In the genomic region with DNA sequence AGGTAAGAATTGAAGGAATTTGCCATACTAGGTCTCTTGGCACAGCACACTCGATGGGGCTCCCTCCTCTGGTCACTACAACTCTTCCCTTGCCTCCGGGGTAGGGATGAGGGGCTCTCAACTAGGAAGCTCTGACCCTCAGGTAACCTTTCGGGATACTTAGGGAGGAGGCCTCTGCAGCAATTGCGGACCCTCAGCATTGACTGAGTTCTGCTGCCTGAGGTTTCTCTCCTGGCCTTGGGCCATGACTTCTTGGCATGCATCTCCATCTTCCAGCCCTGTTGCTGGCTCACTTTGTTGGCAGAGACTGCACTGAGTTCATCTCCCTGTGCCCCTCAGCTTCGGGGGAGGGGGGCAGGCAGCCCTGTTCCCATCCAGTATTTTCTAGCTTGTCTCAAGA, we compare ENCODE assay signal across 9 mouse cellular contexts.
A peak's percentile ranks its signal among the peaks of the same experiment; 100 is the strongest.
DNase-seq lines count a peak whose midpoint lies in the region; ATAC-seq and TF ChIP-seq lines count a peak whose summit lies in the region.
"Had no signal": no experiment of that assay in that cellular context is flagged by ENCODE, and none has a peak within 500 bp of the region (broad histone marks: within the 10 kb centered on the region; RNA-seq: fewer than 3 reads in every experiment).

No protein-coding gene starts in this region.

- no peak overlapping the region for H3K4me2 ChIP-seq in forebrain, embryonic 14.5 days (ENCODE audit: low read length)
- H3K4me2 ChIP-seq in midbrain, postnatal 0 days (ENCODE audit: low read depth, low read length, poor library complexity, severe bottlenecking), result no peak overlapping the region
- H3K4me2 ChIP-seq in midbrain, embryonic 15.5 days, result no peak overlapping the region
- no peak overlapping the region for H3K4me2 ChIP-seq in intestine, embryonic 15.5 days (replicated peaks)
- H3K4me2 ChIP-seq in stomach, embryonic 15.5 days, result no peak overlapping the region
- H3K4me2 ChIP-seq: midbrain, embryonic 12.5 days had no signal

- H3K4me1 ChIP-seq in forebrain, embryonic 14.5 days (ENCODE audit: control insufficient read depth, insufficient read depth, low read length), result peaks cover 8% of the 10 kb centered on the region; the same call in 1 of the 2 replicates
- H3K4me1 ChIP-seq in forebrain, embryonic 10.5 days, result peaks cover 6% of the 10 kb centered on the region
- H3K4me1 ChIP-seq in midbrain, postnatal 0 days (ENCODE audit: insufficient read depth, low read length), result no peaks in the 10 kb centered on the region
- peaks cover 5% of the 10 kb centered on the region; the same call in 1 of the 2 replicates for H3K4me1 ChIP-seq in midbrain, embryonic 15.5 days
- peaks cover 11% of the 10 kb centered on the region; the same call in 1 of the 2 replicates for H3K4me1 ChIP-seq in intestine, embryonic 15.5 days (replicated peaks)
- H3K4me1 ChIP-seq in stomach, embryonic 15.5 days, result peaks cover 16% of the 10 kb centered on the region
- no peaks in the 10 kb centered on the region for H3K4me1 ChIP-seq in thymus, adult 2 months (replicated peaks; ENCODE audit: control insufficient read depth, insufficient read depth, low read length)
- H3K4me1 ChIP-seq: midbrain, embryonic 12.5 days had no signal

- no peak for TF ChIP-seq POLR2A in thymus, adult 2 months (IDR thresholded peaks at IDR 0.05; ENCODE audit: control insufficient read depth, extremely low read depth, insufficient read depth, low read length, poor library complexity)

- peak; percentile 49 for DNase-seq in forebrain, embryonic 14.5 days (ENCODE audit: low spot score)
- no peak for DNase-seq in forebrain, embryonic 10.5 days (ENCODE audit: extremely low spot score, low spot score)
- DNase-seq in midbrain, postnatal 0 days (ENCODE audit: low spot score), result peak; percentile 67
- no peak for DNase-seq in urinary bladder, postnatal 25 days (ENCODE audit: low spot score)
- no peak for DNase-seq in thymus, adult 2 months

- no peaks in the 10 kb centered on the region for H3K27me3 ChIP-seq in forebrain, embryonic 14.5 days (replicated peaks; ENCODE audit: control insufficient read depth, insufficient read depth, low read length)
- no peaks in the 10 kb centered on the region for H3K27me3 ChIP-seq in forebrain, embryonic 10.5 days (ENCODE audit: poor library complexity, severe bottlenecking)
- H3K27me3 ChIP-seq in midbrain, postnatal 0 days (ENCODE audit: insufficient read depth, low read length), result no peaks in the 10 kb centered on the region
- H3K27me3 ChIP-seq in midbrain, embryonic 15.5 days (replicated peaks), result no peaks in the 10 kb centered on the region
- H3K27me3 ChIP-seq in intestine, embryonic 15.5 days (replicated peaks), result no peaks in the 10 kb centered on the region
- no peaks in the 10 kb centered on the region for H3K27me3 ChIP-seq in stomach, embryonic 15.5 days (replicated peaks)
- no peaks in the 10 kb centered on the region for H3K27me3 ChIP-seq in thymus, adult 2 months (ENCODE audit: control insufficient read depth, insufficient read depth, low read length)
- H3K27me3 ChIP-seq: midbrain, embryonic 12.5 days had no signal

- no peaks in the 10 kb centered on the region for H3K36me3 ChIP-seq in forebrain, embryonic 14.5 days (ENCODE audit: control insufficient read depth, insufficient read depth, low read length)
- H3K36me3 ChIP-seq in forebrain, embryonic 10.5 days (replicated peaks), result 0 out of 2 replicates have a peak, but pooled peaks cover 9% of the 10 kb centered on the region
- peaks cover 8% of the 10 kb centered on the region for H3K36me3 ChIP-seq in midbrain, postnatal 0 days (ENCODE audit: insufficient read depth, low read length)
- 0 out of 2 replicates have a peak, but pooled peaks cover 6% of the 10 kb centered on the region for H3K36me3 ChIP-seq in midbrain, embryonic 15.5 days (replicated peaks)
- H3K36me3 ChIP-seq in intestine, embryonic 15.5 days, result no peaks in the 10 kb centered on the region; the same call in 1 of the 2 replicates
- H3K36me3 ChIP-seq in stomach, embryonic 15.5 days, result no peaks in the 10 kb centered on the region
- H3K36me3 ChIP-seq in thymus, adult 2 months (ENCODE audit: control insufficient read depth, insufficient read depth, low read length), result no peaks in the 10 kb centered on the region

- TF ChIP-seq CTCF in midbrain, postnatal 0 days (IDR thresholded peaks at IDR 0.05), result no peak
- TF ChIP-seq CTCF in thymus, adult 2 months (IDR thresholded peaks at IDR 0.05; ENCODE audit: borderline replicate concordance, control insufficient read depth, extremely low read depth, insufficient read depth, low read length, poor library complexity), result no peak

- WGBS in forebrain, embryonic 14.5 days, result 86% methylated on average over 5 of the region's 5 CpGs
- 88% methylated on average over 5 of the region's 5 CpGs for WGBS in forebrain, embryonic 10.5 days
- WGBS in midbrain, postnatal 0 days, result 75% methylated on average over 5 of the region's 5 CpGs
- WGBS in midbrain, embryonic 15.5 days, result 89% methylated on average over 5 of the region's 5 CpGs
- 59% methylated on average over 5 of the region's 5 CpGs for WGBS in intestine, embryonic 15.5 days
- 66% methylated on average over 5 of the region's 5 CpGs for WGBS in stomach, embryonic 15.5 days
- WGBS in thymus, adult 2 months, result 94% methylated on average over 5 of the region's 5 CpGs

- ATAC-seq in forebrain, embryonic 14.5 days, result peak; percentile 28; the same call in 1 of the 2 replicates
- no peak for ATAC-seq in midbrain, postnatal 0 days (ENCODE audit: low FRiP score)
- ATAC-seq in midbrain, embryonic 15.5 days (replicated peaks), result no peak
- peak; percentile 65 for ATAC-seq in intestine, embryonic 15.5 days
- ATAC-seq in stomach, embryonic 15.5 days (ENCODE audit: insufficient read depth, low FRiP score, low read depth), result peak; percentile 61

- H3K4me3 ChIP-seq in forebrain, embryonic 14.5 days (ENCODE audit: low read depth, low read length), result no peak overlapping the region
- H3K4me3 ChIP-seq in forebrain, embryonic 10.5 days, result no peak overlapping the region
- no peak overlapping the region for H3K4me3 ChIP-seq in midbrain, postnatal 0 days (ENCODE audit: low read depth, low read length)
- no peak overlapping the region for H3K4me3 ChIP-seq in midbrain, embryonic 15.5 days
- H3K4me3 ChIP-seq in intestine, embryonic 15.5 days (replicated peaks), result no peak overlapping the region
- H3K4me3 ChIP-seq in stomach, embryonic 15.5 days (replicated peaks), result no peak overlapping the region
- no peak overlapping the region for H3K4me3 ChIP-seq in thymus, adult 2 months (ENCODE audit: control insufficient read depth, insufficient read depth, low read length)
- H3K4me3 ChIP-seq: midbrain, embryonic 12.5 days had no signal

- no peaks in the 10 kb centered on the region for H3K9me3 ChIP-seq in forebrain, embryonic 14.5 days (replicated peaks; ENCODE audit: control insufficient read depth, low read length)
- no peaks in the 10 kb centered on the region for H3K9me3 ChIP-seq in forebrain, embryonic 10.5 days
- no peaks in the 10 kb centered on the region for H3K9me3 ChIP-seq in midbrain, postnatal 0 days (ENCODE audit: low read length)
- no peaks in the 10 kb centered on the region for H3K9me3 ChIP-seq in midbrain, embryonic 15.5 days
- H3K9me3 ChIP-seq in intestine, embryonic 15.5 days, result no peaks in the 10 kb centered on the region
- no peaks in the 10 kb centered on the region for H3K9me3 ChIP-seq in stomach, embryonic 15.5 days
- H3K9me3 ChIP-seq: midbrain, embryonic 12.5 days had no signal

- H3K9ac ChIP-seq in forebrain, embryonic 14.5 days (ENCODE audit: low read length), result no peak overlapping the region
- H3K9ac ChIP-seq in midbrain, postnatal 0 days (replicated peaks; ENCODE audit: low read length, poor library complexity, severe bottlenecking), result no peak overlapping the region
- no peak overlapping the region for H3K9ac ChIP-seq in midbrain, embryonic 15.5 days
- H3K9ac ChIP-seq in intestine, embryonic 15.5 days, result no peak overlapping the region
- H3K9ac ChIP-seq in stomach, embryonic 15.5 days, result no peak overlapping the region
- H3K9ac ChIP-seq: midbrain, embryonic 12.5 days had no signal

- H3K27ac ChIP-seq in forebrain, embryonic 14.5 days (ENCODE audit: low read depth, low read length), result no peak overlapping the region
- no peak overlapping the region for H3K27ac ChIP-seq in forebrain, embryonic 10.5 days
- H3K27ac ChIP-seq in midbrain, postnatal 0 days (ENCODE audit: low read depth, low read length), result no peak overlapping the region
- no peak overlapping the region for H3K27ac ChIP-seq in midbrain, embryonic 15.5 days
- H3K27ac ChIP-seq in intestine, embryonic 15.5 days, result peak overlapping the region; percentile 30
- H3K27ac ChIP-seq in stomach, embryonic 15.5 days, result peak overlapping the region; percentile 62; the same call in 1 of the 2 replicates
- H3K27ac ChIP-seq in thymus, adult 2 months (ENCODE audit: control insufficient read depth, insufficient read depth, low read length), result no peak overlapping the region
- H3K27ac ChIP-seq: midbrain, embryonic 12.5 days had no signal

Comparison
In these comparisons a context has a peak if more than half of its experiments do, and no peak if none do; other contexts are left out.
1. DNase-seq: peak in forebrain, embryonic 14.5 days (single experiment) and midbrain, postnatal 0 days (single experiment); none in forebrain, embryonic 10.5 days (single experiment), urinary bladder, postnatal 25 days (single experiment) and thymus, adult 2 months (single experiment).
2. ATAC-seq: peak in forebrain, embryonic 14.5 days (single experiment), intestine, embryonic 15.5 days (single experiment) and stomach, embryonic 15.5 days (single experiment); none in midbrain, postnatal 0 days (single experiment) and midbrain, embryonic 15.5 days (single experiment).
3. H3K27ac ChIP-seq: peak in intestine, embryonic 15.5 days (single experiment) and stomach, embryonic 15.5 days (single experiment); none in forebrain, embryonic 14.5 days (single experiment), forebrain, embryonic 10.5 days (single experiment), midbrain, postnatal 0 days (single experiment), midbrain, embryonic 15.5 days (single experiment) and thymus, adult 2 months (single experiment).